Mouse (Mus musculus): ENCODE results near the gene P3h4.

P3h4 gene

GRCm38 (mm10) chr11:100414021-100414913 lies at the start of gene P3h4:
P3h4 (minus strand) TSS chr11:100414836.
- DNase-seq = peak; percentile 90 to 93

- peak; percentile 23 to 29 for DNase-seq
Observed at GRCm38 (mm10) chr11:100462699-100463098, 48.1 kb upstream of the P3h4 start.

GRCm38 (mm10) chr11:100457711-100458110 lies 43.1 kb upstream of the P3h4 start:
- no peak for DNase-seq

GRCm38 (mm10) chr11:100457247-100457646 lies 42.6 kb upstream of the P3h4 start:
- DNase-seq = no peak

- no peak for DNase-seq
Observed at GRCm38 (mm10) chr11:100442625-100443024, 28.0 kb upstream of the P3h4 start.

GRCm38 (mm10) chr11:100441797-100442196 lies 27.2 kb upstream of the P3h4 start, which contains the start of the genes Nt5c3b and Klhl10:
Nt5c3b (minus strand) TSS chr11:100441808.
Klhl10 (plus strand) TSS chr11:100441917.
- no peak for DNase-seq

GRCm38 (mm10) chr11:100440691-100441522 lies 26.3 kb upstream of the P3h4 start:
- peak; percentile 89 for DNase-seq

GRCm38 (mm10) chr11:100437901-100438300 lies 23.3 kb upstream of the P3h4 start:
- DNase-seq = no peak

GRCm38 (mm10) chr11:100435678-100436246 lies 21.1 kb upstream of the P3h4 start:
- no peak for DNase-seq

- DNase-seq = no peak
Observed at GRCm38 (mm10) chr11:100432002-100432401, 17.4 kb upstream of the P3h4 start.

- DNase-seq = no peak
Observed at GRCm38 (mm10) chr11:100430052-100430451, 15.4 kb upstream of the P3h4 start.

GRCm38 (mm10) chr11:100428612-100429199 lies 14.1 kb upstream of the P3h4 start:
- DNase-seq = peak; percentile 32 to 40

GRCm38 (mm10) chr11:100426820-100427219 lies 12.2 kb upstream of the P3h4 start:
- DNase-seq = no peak

GRCm38 (mm10) chr11:100425851-100426250 lies 11.2 kb upstream of the P3h4 start:
- DNase-seq = peak; percentile 79 to 82

GRCm38 (mm10) chr11:100423836-100424235 lies 9.2 kb upstream of the P3h4 start:
- no peak for DNase-seq

GRCm38 (mm10) chr11:100421537-100421936 lies 6.9 kb upstream of the P3h4 start:
- DNase-seq = no peak

- peak in 1 of 2 experiments; percentile 37 for DNase-seq
Observed at GRCm38 (mm10) chr11:100414914-100415822, 532 bp upstream of the P3h4 start, which contains the start of gene Fkbp10. Fkbp10 (plus strand) TSS chr11:100415697.

- no peak for DNase-seq
Observed at GRCm38 (mm10) chr11:100413541-100413940, 1.1 kb downstream of the P3h4 start.

- no peak for DNase-seq
Observed at GRCm38 (mm10) chr11:100411736-100412135, 2.9 kb downstream of the P3h4 start.

GRCm38 (mm10) chr11:100409686-100410085 lies 5.0 kb downstream of the P3h4 start:
- peak; percentile 45 to 56 for DNase-seq

GRCm38 (mm10) chr11:100408835-100409462 lies 5.7 kb downstream of the P3h4 start:
- DNase-seq = peak in 1 of 2 experiments; percentile 21

Data from cerebellum, adult 18-20 months (tissue).